Mouse (Mus musculus) neural tube, embryonic 14.5 days (tissue): ENCODE data around the gene Gpc6. TPM values are rescaled to one million over a fixed set of nuclear protein-coding genes. Genes with fewer than 3 reads are reported as not detected.

ENCODE experiments used
- ATAC-seq: fragments of 200-750 bp; cut with Nextera tagmentation; 2 replicates; pipeline ENCODE4 v1.8.0; 2017; ENCODE audit warnings: low read depth, mild to moderate bottlenecking, moderate TSS enrichment, moderate library complexity
- H3K27ac ChIP-seq: fragments of 300-500 bp; sonication (generic); 2 replicates; pipeline ENCODE4 v1.5.1; 2014; ENCODE audit warnings: low read depth, mild to moderate bottlenecking, control low read depth, low read length, moderate library complexity, mixed read lengths
- H3K27me3 ChIP-seq: fragments of 300-500 bp; sonication (generic); 2 replicates; pipeline ENCODE4 v1.6.1; 2014; ENCODE audit warnings: low read length; ENCODE audit not compliant: control insufficient read depth, insufficient read depth
- H3K36me3 ChIP-seq: fragments of 300-500 bp; sonication (generic); 2 replicates; pipeline ENCODE4 v1.6.1; 2014; ENCODE audit warnings: low read length, mixed read lengths; ENCODE audit not compliant: control insufficient read depth, insufficient read depth
- H3K4me1 ChIP-seq: fragments of 300-500 bp; sonication (generic); 2 replicates; pipeline ENCODE4 v1.6.1; 2014; ENCODE audit warnings: low read length; ENCODE audit not compliant: control insufficient read depth, insufficient read depth
- H3K4me2 ChIP-seq: fragments of 300-500 bp; sonication (generic); 2 replicates; pipeline ENCODE4 v1.6.1; 2014; ENCODE audit warnings: mild to moderate bottlenecking, low read depth, low read length, control low read depth
- H3K4me3 ChIP-seq: fragments of 300-500 bp; sonication (generic); 2 replicates; pipeline ENCODE4 v1.5.1; 2014; ENCODE audit warnings: low read depth, low read length, control low read depth, mixed read lengths
- H3K9ac ChIP-seq: fragments of 300-500 bp; sonication (generic); replicated peaks from 2 replicates; pipeline ENCODE4 v1.6.1; 2014; ENCODE audit warnings: low read depth, mild to moderate bottlenecking, control low read depth, low read length, mixed read lengths
- H3K9me3 ChIP-seq: fragments of 300-500 bp; sonication (generic); 2 replicates; pipeline ENCODE4 v1.6.1; 2016; ENCODE audit warnings: low read length; ENCODE audit not compliant: control insufficient read depth
- WGBS: fragments of 180-500 bp; shearing (Covaris S2); extraction: QIAGEN DNeasy Blood & Tissue Kit; methylation state at CpG from one replicate; pipeline ENCODE4 v1.1.7; 2014; 5-methylcytosine and 5-hydroxymethylcytosine counted together
- polyA plus RNA-seq: library from polyadenylated mRNA; unstranded; fragments of >200 nt; fragmentation: Nextera tagmentation; extraction: Ambion mirVana; gene quantifications from 2 replicates; pipeline ENCODE4 v1.2.1, GENCODE M21; 2014

Gpc6 gene
- polyA plus RNA-seq, 1 experiment from 2014 or later, result 20.8 TPM

- ATAC-seq, result no peak
- peaks cover 6% of the 10 kb centered on the region; the same call in 1 of the 2 replicates for H3K4me1 ChIP-seq
- H3K4me3 ChIP-seq, result no peak overlapping the region
- 17% methylated on average over 4 of the region's 4 CpGs for WGBS
- no peaks in the 10 kb centered on the region for H3K9me3 ChIP-seq
- no peaks in the 10 kb centered on the region for H3K36me3 ChIP-seq
- no peaks in the 10 kb centered on the region for H3K27me3 ChIP-seq
- H3K9ac ChIP-seq, result no peak overlapping the region
- H3K4me2 ChIP-seq, result no peak overlapping the region
- H3K27ac ChIP-seq, result no peak overlapping the region
Measured at GRCm38 (mm10) chr14:117015333-117015922, 90.3 kb downstream of the Gpc6 start.

GRCm38 (mm10) chr14:117022180-117022799 is 97.2 kb downstream of the Gpc6 start:
- ATAC-seq, result no peak
- H3K4me1 ChIP-seq, result peaks cover 6% of the 10 kb centered on the region; the same call in 1 of the 2 replicates
- 59% methylated on average over 5 of the region's 5 CpGs for WGBS
- no peak overlapping the region for H3K9ac ChIP-seq
- no peaks in the 10 kb centered on the region for H3K9me3 ChIP-seq
- no peak overlapping the region for H3K27ac ChIP-seq
- no peak overlapping the region for H3K4me2 ChIP-seq
- H3K4me3 ChIP-seq, result no peak overlapping the region
- no peaks in the 10 kb centered on the region for H3K27me3 ChIP-seq
- no peaks in the 10 kb centered on the region for H3K36me3 ChIP-seq

- ATAC-seq, result peak; percentile 34; the same call in 1 of the 2 replicates
- H3K9ac ChIP-seq, result no peak overlapping the region
- no peak overlapping the region for H3K4me2 ChIP-seq
- H3K4me1 ChIP-seq, result no peaks in the 10 kb centered on the region
- H3K27ac ChIP-seq, result no peak overlapping the region
- H3K9me3 ChIP-seq, result no peaks in the 10 kb centered on the region
- H3K36me3 ChIP-seq, result no peaks in the 10 kb centered on the region
- H3K4me3 ChIP-seq, result no peak overlapping the region
- WGBS, result 76% methylated on average over 4 of the region's 4 CpGs
- no peaks in the 10 kb centered on the region for H3K27me3 ChIP-seq
Measured at GRCm38 (mm10) chr14:117034146-117034545, 109.0 kb downstream of the Gpc6 start.

GRCm38 (mm10) chr14:117041017-117041416 is 115.9 kb downstream of the Gpc6 start:
- Histone ChIP-seq H3K9me3 (no peaks in the 10 kb centered on the region), H3K9ac (no peak overlapping the region), H3K27ac (no peak overlapping the region), H3K4me1 (no peaks in the 10 kb centered on the region), H3K4me3 (no peak overlapping the region), H3K36me3 (no peaks in the 10 kb centered on the region), H3K27me3 (no peaks in the 10 kb centered on the region), H3K4me2 (no peak overlapping the region)
- ATAC-seq, result no peak
- WGBS, result 40% methylated on average over 5 of the region's 5 CpGs

- no peak overlapping the region for H3K4me2 ChIP-seq
- no peaks in the 10 kb centered on the region for H3K27me3 ChIP-seq
- no peak overlapping the region for H3K27ac ChIP-seq
- H3K9me3 ChIP-seq, result no peaks in the 10 kb centered on the region
- no peak for ATAC-seq
- H3K9ac ChIP-seq, result no peak overlapping the region
- WGBS, result 14% methylated on average over 2 of the region's 2 CpGs
- H3K36me3 ChIP-seq, result no peaks in the 10 kb centered on the region
- H3K4me1 ChIP-seq, result peaks cover 3% of the 10 kb centered on the region; the same call in 1 of the 2 replicates
- H3K4me3 ChIP-seq, result no peak overlapping the region
Measured at GRCm38 (mm10) chr14:117048951-117049350, 123.8 kb downstream of the Gpc6 start.

- Histone ChIP-seq H3K4me1 (peaks cover 3% of the 10 kb centered on the region; the same call in 1 of the 2 replicates), H3K27me3 (no peaks in the 10 kb centered on the region), H3K4me2 (no peak overlapping the region), H3K9me3 (no peaks in the 10 kb centered on the region), H3K36me3 (no peaks in the 10 kb centered on the region), H3K4me3 (no peak overlapping the region), H3K27ac (no peak overlapping the region), H3K9ac (no peak overlapping the region)
- 74% methylated on average over 8 of the region's 8 CpGs for WGBS
- no peak for ATAC-seq
Measured at GRCm38 (mm10) chr14:117050877-117051276, 125.8 kb downstream of the Gpc6 start.

- H3K9ac ChIP-seq, result no peak overlapping the region
- H3K4me3 ChIP-seq, result no peak overlapping the region
- no peak overlapping the region for H3K27ac ChIP-seq
- whole genome bisulfite sequencing, result 44% methylated on average over 6 of the region's 6 CpGs
- no peak overlapping the region for H3K4me2 ChIP-seq
- no peaks in the 10 kb centered on the region for H3K36me3 ChIP-seq
- H3K4me1 ChIP-seq, result peaks cover 3% of the 10 kb centered on the region; the same call in 1 of the 2 replicates
- no peak for ATAC-seq
- H3K9me3 ChIP-seq, result no peaks in the 10 kb centered on the region
- H3K27me3 ChIP-seq, result no peaks in the 10 kb centered on the region
Measured at GRCm38 (mm10) chr14:117053361-117053760, 128.2 kb downstream of the Gpc6 start.

- ATAC-seq, result no peak
- Histone ChIP-seq H3K4me2 (no peak overlapping the region), H3K36me3 (no peaks in the 10 kb centered on the region), H3K27ac (no peak overlapping the region), H3K9ac (no peak overlapping the region), H3K4me3 (no peak overlapping the region), H3K4me1 (peaks cover 3% of the 10 kb centered on the region; the same call in 1 of the 2 replicates), H3K27me3 (no peaks in the 10 kb centered on the region), H3K9me3 (no peaks in the 10 kb centered on the region)
- 64% methylated on average over 2 of the region's 2 CpGs for WGBS
Measured at GRCm38 (mm10) chr14:117055134-117055533, 130.0 kb downstream of the Gpc6 start.

- no peak overlapping the region for H3K4me3 ChIP-seq
- H3K9ac ChIP-seq, result no peak overlapping the region
- no peak overlapping the region for H3K4me2 ChIP-seq
- H3K4me1 ChIP-seq, result no peaks in the 10 kb centered on the region
- H3K36me3 ChIP-seq, result no peaks in the 10 kb centered on the region
- no peaks in the 10 kb centered on the region for H3K27me3 ChIP-seq
- no peak for ATAC-seq
- no peaks in the 10 kb centered on the region for H3K9me3 ChIP-seq
- 35% methylated on average over 2 of the region's 2 CpGs for WGBS
- no peak overlapping the region for H3K27ac ChIP-seq
Measured at GRCm38 (mm10) chr14:117061078-117061477, 136.0 kb downstream of the Gpc6 start.
